Mouse (Mus musculus) spleen, postnatal 4 days (tissue): Measurements from ENCODE around the gene Cd52.

Experiments
- DNase-seq, 2 experiments: peaks; one replicate each; pipeline ENCODE4 v3.0.0; 2022; ENCODE audit warnings: low spot score in 2 of 2

Cd52 gene

DNA sequence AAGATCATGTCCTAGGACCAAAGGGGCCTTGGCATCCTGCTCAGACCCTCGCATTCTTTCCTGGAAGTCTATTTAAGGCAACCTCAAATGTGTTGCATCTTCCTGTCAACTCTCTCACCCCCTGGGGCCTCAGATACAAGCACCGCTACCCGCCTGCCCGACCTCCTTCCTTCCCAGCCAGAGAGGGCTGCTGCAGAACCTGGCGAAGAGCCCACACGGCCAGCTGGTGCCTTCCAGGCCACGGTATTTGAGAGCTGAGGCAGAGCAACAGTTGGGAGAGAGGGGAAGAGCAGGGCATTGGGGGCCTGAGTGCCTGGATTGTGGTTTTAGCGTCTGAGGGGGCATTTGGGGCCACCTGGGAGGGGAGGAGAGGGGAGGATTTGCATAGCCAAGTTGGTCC, 42.3 kb downstream of the Cd52 start:
- no peak for DNase-seq

DNA sequence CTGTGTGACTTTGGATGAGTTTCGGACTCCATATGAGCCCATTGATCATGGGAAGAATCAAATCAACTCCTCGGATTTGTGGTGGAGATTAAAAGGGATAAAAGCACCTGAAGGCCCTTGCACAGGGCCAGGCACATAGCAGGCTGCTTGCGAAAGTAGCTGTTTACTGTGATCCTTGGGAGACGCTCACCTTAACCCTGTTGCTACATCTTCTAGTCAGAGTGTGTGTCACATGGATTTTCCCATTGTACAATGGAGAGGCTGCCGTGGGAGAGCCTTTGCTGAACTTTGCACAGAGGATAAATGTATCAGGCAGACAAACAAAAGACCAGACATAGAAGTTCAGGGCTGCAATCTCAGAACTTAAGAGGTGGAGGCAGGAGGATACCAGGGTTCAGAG, 43.0 kb downstream of the Cd52 start:
- no peak for DNase-seq

DNA sequence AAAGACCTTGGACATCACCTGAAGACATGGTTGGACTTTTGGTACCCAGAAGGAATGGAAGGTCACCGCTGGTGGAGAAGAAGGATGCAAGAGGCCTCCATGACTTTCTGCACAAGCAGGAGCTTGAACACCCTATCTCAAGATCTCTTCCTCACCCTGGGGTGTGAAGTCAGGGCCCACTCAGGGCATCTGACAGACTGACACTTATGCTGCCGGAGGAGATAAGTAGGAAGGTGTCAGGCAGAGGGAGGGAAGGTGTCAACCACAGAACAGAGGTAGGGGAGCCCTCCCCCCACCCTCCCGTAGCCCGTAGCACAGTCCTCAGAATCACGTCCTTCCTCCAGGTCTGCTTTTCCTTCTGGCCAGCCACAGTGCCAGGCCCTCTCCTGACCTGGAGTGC, 47.2 kb downstream of the Cd52 start:
- DNase-seq = no peak

DNA sequence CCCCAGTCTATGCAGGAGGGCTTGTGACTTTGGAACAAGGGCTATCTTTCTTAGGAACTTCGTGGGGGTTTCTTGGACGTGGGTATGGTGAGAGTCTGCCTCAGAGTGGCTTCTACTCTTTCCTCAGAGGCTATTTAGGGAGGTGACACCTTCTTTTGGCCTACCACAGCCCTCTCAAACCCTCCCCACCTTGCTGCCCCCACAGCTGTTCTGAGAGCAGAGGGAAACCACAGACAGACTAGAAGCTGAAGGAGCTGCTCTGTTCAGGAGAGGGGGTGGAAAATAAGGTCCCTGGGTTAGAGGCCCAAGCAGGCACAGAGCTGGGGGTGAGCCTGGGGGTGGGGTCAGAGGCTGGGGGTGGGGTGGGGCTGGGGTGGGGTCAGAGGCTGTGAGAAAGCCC, 51.8 kb downstream of the Cd52 start:
- DNase-seq = no peak

DNA sequence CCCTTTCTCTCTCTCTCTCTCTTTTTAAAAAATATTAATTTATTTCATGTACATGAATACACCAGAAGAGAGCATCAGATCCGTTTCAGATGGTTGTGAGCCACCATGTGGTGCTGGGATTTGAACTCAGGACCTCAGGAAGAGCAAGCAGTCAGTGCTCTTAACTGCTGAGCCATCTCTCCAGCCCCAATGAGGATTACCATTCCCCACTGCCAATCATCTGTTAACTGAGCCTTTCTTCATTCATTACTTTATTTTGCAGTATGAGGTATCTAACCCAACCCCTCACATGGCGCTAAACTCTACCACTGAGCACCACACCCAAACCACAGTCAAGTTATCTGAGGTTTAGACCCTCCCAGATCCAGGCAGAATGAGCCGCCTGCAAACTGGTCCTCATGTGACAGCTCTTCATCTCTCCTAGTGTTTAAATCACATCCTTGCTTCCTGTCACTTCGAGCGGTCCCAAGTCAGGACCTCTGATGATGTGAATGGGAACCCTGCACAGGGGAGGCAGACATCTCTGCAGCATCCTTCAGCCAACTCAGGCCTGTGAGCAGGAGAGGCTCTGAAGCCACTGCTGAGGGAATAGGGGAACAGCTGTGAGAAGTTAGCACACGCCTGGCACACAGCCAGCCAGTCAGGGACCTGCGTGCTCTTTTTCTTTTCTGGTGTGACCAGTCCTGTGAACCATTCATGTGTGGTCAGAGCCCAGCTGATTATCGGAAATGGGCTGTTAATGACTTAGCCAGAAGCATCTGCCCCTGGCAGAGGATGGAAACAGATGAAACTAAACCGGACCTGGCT, 53.4 kb downstream of the Cd52 start:
- no peak for DNase-seq

DNA sequence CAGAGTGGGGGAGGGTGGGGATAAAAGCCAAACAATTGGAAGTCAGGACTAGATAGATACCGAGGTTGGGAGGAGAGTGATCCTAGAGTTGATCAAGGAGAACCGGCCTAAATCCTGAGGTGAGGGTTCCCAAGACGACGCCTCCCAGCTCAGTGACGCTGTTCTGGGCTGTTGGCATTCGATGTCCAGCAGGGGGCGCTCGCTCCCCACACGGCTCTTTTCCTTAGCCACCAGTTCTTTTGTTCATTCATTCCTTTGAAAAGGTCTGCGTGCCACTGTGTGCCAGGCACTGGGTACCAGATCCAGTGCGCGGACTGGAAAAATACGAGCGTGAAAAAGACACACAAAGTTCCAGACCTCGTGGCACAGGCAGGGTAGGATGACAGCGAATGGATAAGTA, 58.9 kb downstream of the Cd52 start:
- peak; percentile 64 to 91 for DNase-seq
